Comparison of ENCODE assay signal across 23 mouse cellular contexts in genomic region chr4:34842826-34843225, GRCm38 (mm10). TPM values are rescaled to one million over a fixed set of nuclear protein-coding genes. Genes with fewer than 3 reads are reported as not detected.
DNase-seq lines count a peak whose midpoint lies in the region; ATAC-seq lines count a peak whose summit lies in the region.
"Had no signal": no experiment of that assay in that cellular context is flagged by ENCODE, and none has a peak within 500 bp of the region (broad histone marks: within the 10 kb centered on the region; RNA-seq: fewer than 3 reads in every experiment).

No protein-coding gene starts in this region.

- no peaks in the 10 kb centered on the region for H3K36me3 ChIP-seq in embryonic facial prominence, embryonic 11.5 days (replicated peaks; ENCODE audit: control insufficient read depth, insufficient read depth, low read depth, low read length)
- peaks cover 23% of the 10 kb centered on the region for H3K36me3 ChIP-seq in embryonic facial prominence, embryonic 10.5 days (replicated peaks)
- H3K36me3 ChIP-seq in intestine, embryonic 15.5 days = 0 out of 2 replicates have a peak, but pooled peaks cover 4% of the 10 kb centered on the region
- H3K36me3 ChIP-seq in intestine, embryonic 16.5 days (ENCODE audit: control insufficient read depth, insufficient read depth, low read length) = no peaks in the 10 kb centered on the region
- H3K36me3 ChIP-seq in forebrain, embryonic 14.5 days (ENCODE audit: control insufficient read depth, insufficient read depth, low read length) = peaks cover 11% of the 10 kb centered on the region
- peaks cover 7% of the 10 kb centered on the region; the same call in 1 of the 2 replicates for H3K36me3 ChIP-seq in midbrain, embryonic 15.5 days (replicated peaks)

- no peak overlapping the region for H3K9ac ChIP-seq in embryonic facial prominence, embryonic 11.5 days (replicated peaks; ENCODE audit: low read length)
- no peak overlapping the region for H3K9ac ChIP-seq in intestine, embryonic 15.5 days
- H3K9ac ChIP-seq in intestine, embryonic 16.5 days (ENCODE audit: low read depth, low read length) = no peak overlapping the region
- H3K9ac ChIP-seq in forebrain, embryonic 14.5 days (ENCODE audit: low read length) = no peak overlapping the region
- H3K9ac ChIP-seq in midbrain, embryonic 15.5 days = no peak overlapping the region
- H3K9ac ChIP-seq: embryonic facial prominence, embryonic 15.5 days; lung, embryonic 14.5 days had no signal

- H3K27me3 ChIP-seq in embryonic facial prominence, embryonic 11.5 days (ENCODE audit: control insufficient read depth, insufficient read depth, low read length) = no peaks in the 10 kb centered on the region
- no peaks in the 10 kb centered on the region for H3K27me3 ChIP-seq in embryonic facial prominence, embryonic 10.5 days (replicated peaks; ENCODE audit: low read depth, poor library complexity, severe bottlenecking)
- H3K27me3 ChIP-seq in intestine, embryonic 15.5 days (replicated peaks) = no peaks in the 10 kb centered on the region
- no peaks in the 10 kb centered on the region for H3K27me3 ChIP-seq in intestine, embryonic 16.5 days (replicated peaks; ENCODE audit: control insufficient read depth, insufficient read depth, low read length)
- no peaks in the 10 kb centered on the region for H3K27me3 ChIP-seq in forebrain, embryonic 14.5 days (replicated peaks; ENCODE audit: control insufficient read depth, insufficient read depth, low read length)
- no peaks in the 10 kb centered on the region for H3K27me3 ChIP-seq in midbrain, embryonic 15.5 days (replicated peaks)
- H3K27me3 ChIP-seq: embryonic facial prominence, embryonic 15.5 days had no signal

- H3K9me3 ChIP-seq in embryonic facial prominence, embryonic 11.5 days (replicated peaks; ENCODE audit: control insufficient read depth, low read length) = no peaks in the 10 kb centered on the region
- H3K9me3 ChIP-seq in embryonic facial prominence, embryonic 10.5 days = no peaks in the 10 kb centered on the region
- H3K9me3 ChIP-seq in intestine, embryonic 15.5 days = no peaks in the 10 kb centered on the region
- H3K9me3 ChIP-seq in intestine, embryonic 16.5 days (ENCODE audit: control insufficient read depth, low read length) = no peaks in the 10 kb centered on the region
- no peaks in the 10 kb centered on the region for H3K9me3 ChIP-seq in forebrain, embryonic 14.5 days (replicated peaks; ENCODE audit: control insufficient read depth, low read length)
- no peaks in the 10 kb centered on the region for H3K9me3 ChIP-seq in midbrain, embryonic 15.5 days
- H3K9me3 ChIP-seq: embryonic facial prominence, embryonic 15.5 days had no signal

- ATAC-seq in embryonic facial prominence, embryonic 11.5 days (replicated peaks; ENCODE audit: insufficient number of reproducible peaks, low FRiP score, low TSS enrichment, low read depth) = peak; percentile 62; the same call in 1 of the 2 replicates
- 0 out of 2 replicates have a peak, but pooled peaks have one; percentile 24 for ATAC-seq in intestine, embryonic 15.5 days
- ATAC-seq in intestine, embryonic 16.5 days = no peak
- ATAC-seq in forebrain, embryonic 14.5 days = 0 out of 2 replicates have a peak, but pooled peaks have one; percentile 37
- ATAC-seq in midbrain, embryonic 15.5 days (replicated peaks) = peak; percentile 60; the same call in 1 of the 2 replicates
- ATAC-seq: inflammation-experienced regulatory T-cells, adult 6 months had no signal

- no peak for DNase-seq in embryonic facial prominence, embryonic 11.5 days (ENCODE audit: low spot score)
- DNase-seq in embryonic facial prominence, embryonic 10.5 days (ENCODE audit: low spot score) = no peak
- DNase-seq in forebrain, embryonic 14.5 days (ENCODE audit: low spot score) = no peak
- DNase-seq in layer of hippocampus, adult 9-11 months = no peak
- DNase-seq in lung, postnatal 36 days = no peak
- DNase-seq: cerebellum, adult 8-10 months; gastrocnemius, postnatal 10 days; heart, postnatal 10 days; layer of hippocampus, postnatal 36 days; left cerebral cortex, postnatal 4 days; lung, embryonic 14.5 days; retina, postnatal 1 day; right cerebral cortex, postnatal 4 days; thymus, postnatal 36 days had no signal

- no peak overlapping the region for H3K27ac ChIP-seq in embryonic facial prominence, embryonic 11.5 days (replicated peaks; ENCODE audit: low read depth, low read length)
- no peak overlapping the region for H3K27ac ChIP-seq in embryonic facial prominence, embryonic 10.5 days (replicated peaks)
- no peak overlapping the region for H3K27ac ChIP-seq in intestine, embryonic 15.5 days
- H3K27ac ChIP-seq in intestine, embryonic 16.5 days (ENCODE audit: low read length) = no peak overlapping the region
- no peak overlapping the region for H3K27ac ChIP-seq in forebrain, embryonic 14.5 days (ENCODE audit: low read depth, low read length)
- H3K27ac ChIP-seq in midbrain, embryonic 15.5 days = no peak overlapping the region
- H3K27ac ChIP-seq: embryonic facial prominence, embryonic 15.5 days had no signal

- H3K4me3 ChIP-seq in embryonic facial prominence, embryonic 11.5 days (ENCODE audit: low read depth, low read length) = no peak overlapping the region
- no peak overlapping the region for H3K4me3 ChIP-seq in embryonic facial prominence, embryonic 10.5 days
- no peak overlapping the region for H3K4me3 ChIP-seq in intestine, embryonic 15.5 days (replicated peaks)
- H3K4me3 ChIP-seq in intestine, embryonic 16.5 days (ENCODE audit: low read length) = no peak overlapping the region
- no peak overlapping the region for H3K4me3 ChIP-seq in forebrain, embryonic 14.5 days (ENCODE audit: low read depth, low read length)
- no peak overlapping the region for H3K4me3 ChIP-seq in midbrain, embryonic 15.5 days
- H3K4me3 ChIP-seq: embryonic facial prominence, embryonic 15.5 days had no signal

- no peaks in the 10 kb centered on the region for H3K4me1 ChIP-seq in embryonic facial prominence, embryonic 11.5 days (ENCODE audit: control insufficient read depth, insufficient read depth, low read length)
- no peaks in the 10 kb centered on the region for H3K4me1 ChIP-seq in embryonic facial prominence, embryonic 10.5 days
- H3K4me1 ChIP-seq in intestine, embryonic 15.5 days (replicated peaks) = peaks cover 5% of the 10 kb centered on the region; the same call in 1 of the 2 replicates
- H3K4me1 ChIP-seq in intestine, embryonic 16.5 days (ENCODE audit: control insufficient read depth, insufficient read depth, low read length) = peaks cover 3% of the 10 kb centered on the region; the same call in 1 of the 2 replicates
- H3K4me1 ChIP-seq in forebrain, embryonic 14.5 days (ENCODE audit: control insufficient read depth, insufficient read depth, low read length) = no peaks in the 10 kb centered on the region
- peaks cover 12% of the 10 kb centered on the region; the same call in 1 of the 2 replicates for H3K4me1 ChIP-seq in midbrain, embryonic 15.5 days

- WGBS in embryonic facial prominence, embryonic 11.5 days = 90% methylated on average over 3 of the region's 3 CpGs
- 93% methylated on average over 3 of the region's 3 CpGs for WGBS in embryonic facial prominence, embryonic 10.5 days
- 84% methylated on average over 3 of the region's 3 CpGs for WGBS in intestine, embryonic 15.5 days
- WGBS in intestine, embryonic 16.5 days = 74% methylated on average over 3 of the region's 3 CpGs
- 95% methylated on average over 3 of the region's 3 CpGs for WGBS in forebrain, embryonic 14.5 days
- WGBS in midbrain, embryonic 15.5 days = 88% methylated on average over 3 of the region's 3 CpGs

- no peak overlapping the region for H3K4me2 ChIP-seq in embryonic facial prominence, embryonic 11.5 days (ENCODE audit: low read depth, low read length)
- H3K4me2 ChIP-seq in intestine, embryonic 15.5 days (replicated peaks) = no peak overlapping the region
- H3K4me2 ChIP-seq in intestine, embryonic 16.5 days (ENCODE audit: low read depth, low read length) = no peak overlapping the region
- H3K4me2 ChIP-seq in forebrain, embryonic 14.5 days (ENCODE audit: low read length) = no peak overlapping the region
- H3K4me2 ChIP-seq in midbrain, embryonic 15.5 days = no peak overlapping the region
- H3K4me2 ChIP-seq: embryonic facial prominence, embryonic 15.5 days; liver, embryonic 11.5 days; lung, embryonic 14.5 days had no signal

RNA-seq across cellular contexts. Expression of gene Zfp292, which starts 39.9 kb away (rescaled TPM):
- 34.6 and 36.4 TPM in 2 replicates for polyA plus RNA-seq in embryonic facial prominence, embryonic 11.5 days (2014; fragmentation: Nextera tagmentation; extraction: Ambion mirVana)
- 24.7 and 25.0 TPM in 2 replicates for polyA plus RNA-seq in embryonic facial prominence, embryonic 10.5 days (2016; fragmentation: Nextera tagmentation; extraction: Ambion mirVana)
- polyA plus RNA-seq in intestine, embryonic 15.5 days (2015; fragmentation: Nextera tagmentation; extraction: Ambion mirVana) = 14.9 and 16.8 TPM in 2 replicates
- 11.2 and 11.3 TPM in 2 replicates for polyA plus RNA-seq in intestine, embryonic 16.5 days (2015; fragmentation: Nextera tagmentation; extraction: Ambion mirVana)
- polyA plus RNA-seq in forebrain, embryonic 14.5 days (2014; fragmentation: Nextera tagmentation; extraction: Ambion mirVana) = 38.8 and 41.6 TPM in 2 replicates
- polyA plus RNA-seq in midbrain, embryonic 15.5 days (2015; fragmentation: Nextera tagmentation; extraction: Ambion mirVana) = 31.0 and 33.0 TPM in 2 replicates

RNA-seq across cellular contexts. Expression of gene Cga, which starts 50.8 kb away (rescaled TPM):
- 2.1 and 3.2 TPM in 2 replicates for polyA plus RNA-seq in embryonic facial prominence, embryonic 11.5 days (2014; fragmentation: Nextera tagmentation; extraction: Ambion mirVana)
- 2.4 and 2.8 TPM in 2 replicates for polyA plus RNA-seq in embryonic facial prominence, embryonic 10.5 days (2016; fragmentation: Nextera tagmentation; extraction: Ambion mirVana)
- polyA plus RNA-seq in intestine, embryonic 15.5 days (2015; fragmentation: Nextera tagmentation; extraction: Ambion mirVana) = not detected in 2 replicates
- not detected in 2 replicates for polyA plus RNA-seq in intestine, embryonic 16.5 days (2015; fragmentation: Nextera tagmentation; extraction: Ambion mirVana)
- 0.36 TPM in 1 of 2 replicates, not detected in the other for polyA plus RNA-seq in forebrain, embryonic 14.5 days (2014; fragmentation: Nextera tagmentation; extraction: Ambion mirVana)
- not detected in 2 replicates for polyA plus RNA-seq in midbrain, embryonic 15.5 days (2015; fragmentation: Nextera tagmentation; extraction: Ambion mirVana)
- polyA plus RNA-seq: inflammation-experienced regulatory T-cells, adult 6 months; kidney, embryonic 16.5 days; liver, embryonic 11.5 days; lung, embryonic 14.5 days; neural tube, embryonic 11.5 days; testis, adult 2 months had no signal
